Mouse (Mus musculus) forebrain, embryonic 13.5 days (tissue): Measurements from ENCODE around the gene Duox1. TPM values are rescaled to one million over a fixed set of nuclear protein-coding genes. Genes with fewer than 3 reads are reported as not detected.
"Not testable (repeated sequence)": the region's sequence is repeated elsewhere in the genome, so short reads cannot be mapped to it uniquely, and the experiment has no call there.

Experiments used
- ATAC-seq: fragments of 200-750 bp; cut with Nextera tagmentation; 2 replicates; pipeline ENCODE4 v1.8.0; 2017
- H3K27ac ChIP-seq: fragments of 300-500 bp; sonication (generic); 2 replicates; pipeline ENCODE4 v1.5.1; 2015; ENCODE audit warnings: inconsistent platforms, mild to moderate bottlenecking, moderate library complexity
- H3K27me3 ChIP-seq: fragments of 300-500 bp; sonication (generic); 2 replicates; pipeline ENCODE4 v1.6.1; 2015; ENCODE audit warnings: mild to moderate bottlenecking, inconsistent platforms
- H3K36me3 ChIP-seq: fragments of 300-500 bp; sonication (generic); 2 replicates; pipeline ENCODE4 v1.6.1; 2015; ENCODE audit warnings: mild to moderate bottlenecking, inconsistent platforms; ENCODE audit not compliant: poor library complexity, severe bottlenecking
- H3K4me1 ChIP-seq: fragments of 300-500 bp; sonication (generic); 2 replicates; pipeline ENCODE4 v1.6.1; 2015; ENCODE audit warnings: inconsistent platforms
- H3K4me2 ChIP-seq: fragments of 300-500 bp; sonication (generic); 2 replicates; pipeline ENCODE4 v1.6.1; 2015; ENCODE audit warnings: inconsistent platforms, mild to moderate bottlenecking, moderate library complexity
- H3K4me3 ChIP-seq: fragments of 300-500 bp; sonication (generic); 2 replicates; pipeline ENCODE4 v1.5.1; 2015; ENCODE audit warnings: mild to moderate bottlenecking, inconsistent platforms
- H3K9ac ChIP-seq: fragments of 300-500 bp; sonication (generic); 2 replicates; pipeline ENCODE4 v1.6.1; 2015; ENCODE audit warnings: mild to moderate bottlenecking, inconsistent platforms
- H3K9me3 ChIP-seq: fragments of 300-500 bp; sonication (generic); replicated peaks from 2 replicates; pipeline ENCODE4 v1.6.1; 2016; ENCODE audit warnings: inconsistent platforms
- WGBS: fragments of 180-500 bp; shearing (Covaris S2); methylation state at CpG from one replicate; pipeline ENCODE4 v1.1.7; 2015; 5-methylcytosine and 5-hydroxymethylcytosine counted together
- polyA plus RNA-seq: library from polyadenylated mRNA; unstranded; fragments of >200 nt; fragmentation: Nextera tagmentation; extraction: Ambion mirVana; gene quantifications from 2 replicates; pipeline ENCODE4 v1.2.1, GENCODE M21; 2015

Duox1 gene
- polyA plus RNA-seq, 1 experiment from 2014 or later: not detected

DNA sequence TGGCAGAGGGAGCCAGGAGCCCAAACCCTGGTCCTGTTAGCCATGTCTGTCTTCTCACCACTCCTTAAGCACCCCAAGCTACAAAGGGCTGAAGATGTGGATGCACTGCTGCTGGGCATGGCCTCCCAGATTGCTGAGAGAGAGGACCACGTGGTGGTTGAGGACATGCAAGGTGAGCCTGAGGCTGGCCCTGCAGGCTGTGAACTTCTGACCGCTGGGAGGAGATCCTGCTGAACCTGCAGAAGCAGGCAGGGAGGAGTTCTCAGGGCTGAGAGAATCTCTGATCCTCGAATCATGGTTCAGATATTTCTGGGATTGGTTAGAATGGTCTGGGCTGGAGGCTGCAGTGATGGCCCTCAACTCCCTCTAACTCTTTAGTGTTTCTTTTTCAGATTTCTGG is 8.5 kb downstream of the Duox1 start:
- no peaks in the 10 kb centered on the region for H3K4me1 ChIP-seq
- ATAC-seq: no peak
- 70% methylated on average over 3 of the region's 3 CpGs for WGBS
- H3K4me2 ChIP-seq: no peak overlapping the region
- no peak overlapping the region for H3K4me3 ChIP-seq
- no peaks in the 10 kb centered on the region for H3K36me3 ChIP-seq
- no peak overlapping the region for H3K9ac ChIP-seq
- H3K27ac ChIP-seq: no peak overlapping the region
- H3K9me3 ChIP-seq: no peaks in the 10 kb centered on the region
- H3K27me3 ChIP-seq: peaks cover 3% of the 10 kb centered on the region; the same call in 1 of the 2 replicates

- Histone ChIP-seq H3K4me1 (no peaks in the 10 kb centered on the region), H3K36me3 (no peaks in the 10 kb centered on the region), H3K4me3 (no peak overlapping the region), H3K9ac (no peak overlapping the region), H3K4me2 (no peak overlapping the region), H3K27me3 (no peaks in the 10 kb centered on the region), H3K27ac (no peak overlapping the region), H3K9me3 (no peaks in the 10 kb centered on the region)
- WGBS: 80% methylated on average over 3 of the region's 3 CpGs
- ATAC-seq: no peak
Measured at GRCm38 (mm10) chr2:122324586-122324985, 9.1 kb downstream of the Duox1 start.

DNA sequence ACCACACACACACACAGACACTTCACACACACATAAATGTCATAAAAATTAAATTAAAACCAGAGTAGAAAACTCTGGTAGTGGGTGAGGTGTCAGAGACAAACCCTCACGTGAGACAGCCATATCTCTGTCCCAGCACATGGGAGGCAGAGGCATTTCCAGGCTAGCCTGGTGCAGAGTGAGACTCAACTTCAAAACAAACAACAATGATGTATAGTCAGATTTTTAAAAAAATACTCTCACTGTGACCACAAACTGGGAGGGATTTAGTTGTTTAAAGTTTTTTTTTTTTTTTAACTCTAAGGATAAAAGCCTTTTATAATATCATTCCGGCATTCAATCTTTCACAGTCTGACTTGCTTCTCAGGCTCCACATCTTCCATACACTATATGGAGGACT is 9.9 kb downstream of the Duox1 start:
- H3K9me3 ChIP-seq: no peaks in the 10 kb centered on the region
- H3K9ac ChIP-seq: no peak overlapping the region
- H3K4me1 ChIP-seq: no peaks in the 10 kb centered on the region
- 70% methylated on average over 2 of the region's 2 CpGs for WGBS
- no peaks in the 10 kb centered on the region for H3K36me3 ChIP-seq
- no peaks in the 10 kb centered on the region for H3K27me3 ChIP-seq
- no peak overlapping the region for H3K4me3 ChIP-seq
- no peak for ATAC-seq
- no peak overlapping the region for H3K4me2 ChIP-seq
- no peak overlapping the region for H3K27ac ChIP-seq

DNA sequence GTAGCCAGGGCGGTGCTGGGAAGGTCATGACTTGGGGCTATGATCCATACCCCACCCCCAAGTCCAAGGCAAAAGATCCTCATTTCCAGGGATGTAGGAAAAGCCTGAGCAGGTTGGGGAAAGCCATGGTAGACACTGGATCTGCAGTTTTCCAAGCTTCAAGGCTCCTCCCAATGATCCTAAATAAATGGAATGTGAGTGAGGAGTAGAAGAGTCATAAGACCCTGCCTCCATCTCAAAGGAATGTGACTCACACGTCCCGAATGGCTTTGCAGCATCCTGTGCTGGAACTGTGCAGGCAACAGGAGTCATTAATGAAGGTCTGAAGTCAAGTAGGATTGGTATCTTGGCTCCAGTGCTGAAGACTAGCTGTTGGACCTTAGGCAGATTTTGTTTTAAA is 12.5 kb downstream of the Duox1 start:
- Histone ChIP-seq H3K9ac (no peak overlapping the region), H3K27ac (no peak overlapping the region), H3K4me3 (no peak overlapping the region), H3K36me3 (no peaks in the 10 kb centered on the region), H3K4me1 (no peaks in the 10 kb centered on the region), H3K27me3 (no peaks in the 10 kb centered on the region), H3K9me3 (no peaks in the 10 kb centered on the region), H3K4me2 (no peak overlapping the region)
- ATAC-seq: no peak
- WGBS: 71% methylated on average over 3 of the region's 3 CpGs

DNA sequence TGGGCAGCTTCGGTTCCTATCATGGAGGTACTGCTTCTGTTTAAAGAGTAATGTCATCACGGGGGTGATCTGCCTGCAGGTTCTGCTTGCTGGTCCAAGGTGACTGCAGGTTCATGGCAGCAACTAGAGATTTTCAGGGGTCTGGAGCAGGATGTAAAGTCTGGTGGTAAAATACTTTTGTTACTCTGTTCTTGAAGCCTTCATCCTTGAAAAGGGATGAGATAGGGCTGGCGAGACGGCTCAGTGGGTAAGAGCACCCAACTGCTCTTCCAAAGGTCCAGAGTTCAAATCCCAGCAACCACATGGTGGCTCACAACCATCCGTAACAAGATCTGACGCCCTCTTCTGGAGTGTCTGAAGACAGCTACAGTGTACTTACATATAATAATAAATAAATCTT is 14.8 kb downstream of the Duox1 start:
- not testable (repeated sequence) for H3K4me1 ChIP-seq, H3K4me3 ChIP-seq, H3K4me2 ChIP-seq, H3K9ac ChIP-seq, H3K27me3 ChIP-seq, H3K27ac ChIP-seq, ATAC-seq, H3K9me3 ChIP-seq, H3K36me3 ChIP-seq
- 87% methylated on average over 6 of the region's 6 CpGs for WGBS

- H3K27ac ChIP-seq: no peak overlapping the region
- ATAC-seq: no peak
- no peaks in the 10 kb centered on the region for H3K36me3 ChIP-seq
- no peaks in the 10 kb centered on the region for H3K4me1 ChIP-seq
- no peaks in the 10 kb centered on the region for H3K9me3 ChIP-seq
- H3K27me3 ChIP-seq: no peaks in the 10 kb centered on the region
- no peak overlapping the region for H3K4me3 ChIP-seq
- 85% methylated on average over 3 of the region's 3 CpGs for WGBS
- H3K4me2 ChIP-seq: no peak overlapping the region
- no peak overlapping the region for H3K9ac ChIP-seq
Measured at GRCm38 (mm10) chr2:122332222-122332621, 16.8 kb downstream of the Duox1 start.

- H3K4me2 ChIP-seq: no peak overlapping the region
- no peak overlapping the region for H3K27ac ChIP-seq
- H3K9me3 ChIP-seq: no peaks in the 10 kb centered on the region
- H3K36me3 ChIP-seq: no peaks in the 10 kb centered on the region
- WGBS: 70% methylated on average over 3 of the region's 3 CpGs
- H3K4me3 ChIP-seq: no peak overlapping the region
- H3K27me3 ChIP-seq: 0 out of 2 replicates have a peak, but pooled peaks cover 3% of the 10 kb centered on the region
- no peak for ATAC-seq
- H3K9ac ChIP-seq: no peak overlapping the region
- H3K4me1 ChIP-seq: no peaks in the 10 kb centered on the region
Measured at GRCm38 (mm10) chr2:122334170-122334569, 18.7 kb downstream of the Duox1 start.

DNA sequence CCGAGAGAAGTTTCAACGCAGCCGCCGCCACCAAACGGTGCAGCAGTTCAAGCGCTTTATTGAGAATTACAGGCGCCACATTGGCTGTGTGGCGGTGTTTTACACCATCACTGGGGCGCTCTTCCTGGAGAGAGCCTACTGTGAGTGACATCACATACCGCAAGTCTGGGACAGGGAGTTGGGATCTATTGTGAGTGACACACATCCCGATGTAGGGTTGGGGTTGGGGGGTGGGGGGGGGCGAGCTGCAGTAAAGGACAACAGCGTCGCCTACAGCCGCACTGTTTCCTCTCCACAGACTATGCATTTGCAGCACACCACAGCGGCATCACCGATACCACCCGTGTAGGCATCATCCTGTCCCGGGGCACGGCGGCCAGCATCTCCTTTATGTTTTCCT is 21.8 kb downstream of the Duox1 start:
- H3K9me3 ChIP-seq: no peaks in the 10 kb centered on the region
- H3K9ac ChIP-seq: no peak overlapping the region
- 0 out of 2 replicates have a peak, but pooled peaks cover 3% of the 10 kb centered on the region for H3K27me3 ChIP-seq
- peak; percentile 38; the same call in 1 of the 2 replicates for ATAC-seq
- no peaks in the 10 kb centered on the region for H3K4me1 ChIP-seq
- H3K36me3 ChIP-seq: no peaks in the 10 kb centered on the region
- WGBS: 70% methylated on average over 21 of the region's 21 CpGs
- peak overlapping the region; percentile 32 for H3K4me2 ChIP-seq
- H3K27ac ChIP-seq: no peak overlapping the region
- H3K4me3 ChIP-seq: peak overlapping the region; percentile 9; the same call in 1 of the 2 replicates

DNA sequence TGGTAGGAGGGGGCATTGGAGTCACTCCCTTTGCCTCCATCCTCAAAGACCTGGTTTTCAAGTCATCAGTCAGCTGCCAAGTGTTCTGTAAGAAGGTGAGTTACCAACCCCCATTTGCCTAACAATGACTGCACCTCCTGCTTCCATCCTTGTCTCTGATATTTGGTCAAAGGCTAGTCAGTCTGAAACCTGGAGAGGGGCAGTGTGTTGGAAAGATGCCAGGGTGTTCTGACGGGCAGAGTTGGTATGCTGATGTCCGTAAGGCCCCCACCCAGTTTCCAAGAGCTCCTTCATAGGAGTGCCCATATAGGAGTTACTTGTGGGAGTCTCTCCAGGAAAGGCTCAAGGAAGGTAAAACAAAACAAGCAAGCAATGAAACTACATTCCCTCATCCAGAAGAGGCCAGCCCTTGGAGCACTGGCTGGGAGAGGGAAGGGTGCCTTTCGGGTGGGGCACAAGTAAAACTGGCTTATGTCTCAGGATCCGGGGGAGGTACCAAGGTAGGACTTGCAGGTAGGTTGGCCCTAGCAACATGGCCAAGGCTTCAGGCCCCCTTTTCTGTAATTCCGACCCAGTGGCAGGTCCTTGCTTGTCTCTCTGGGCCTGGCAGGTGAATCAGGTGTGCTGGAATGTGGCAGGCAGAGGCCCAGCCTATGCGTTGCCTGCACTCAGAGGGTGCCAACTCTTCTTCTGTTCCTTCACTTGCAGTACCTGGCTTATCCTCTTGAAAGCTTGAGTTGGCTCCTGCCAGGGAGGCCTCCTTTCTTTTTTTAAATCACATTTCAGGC is 29.8 kb downstream of the Duox1 start:
- WGBS: 82% methylated on average over 6 of the region's 6 CpGs
- Histone ChIP-seq H3K9ac (no peak overlapping the region), H3K9me3 (no peaks in the 10 kb centered on the region), H3K4me3 (no peak overlapping the region), H3K4me1 (peaks cover 22% of the 10 kb centered on the region), H3K36me3 (no peaks in the 10 kb centered on the region), H3K4me2 (no peak overlapping the region), H3K27me3 (peaks cover 5% of the 10 kb centered on the region; the same call in 1 of the 2 replicates), H3K27ac (no peak overlapping the region)
- ATAC-seq: no peak

DNA sequence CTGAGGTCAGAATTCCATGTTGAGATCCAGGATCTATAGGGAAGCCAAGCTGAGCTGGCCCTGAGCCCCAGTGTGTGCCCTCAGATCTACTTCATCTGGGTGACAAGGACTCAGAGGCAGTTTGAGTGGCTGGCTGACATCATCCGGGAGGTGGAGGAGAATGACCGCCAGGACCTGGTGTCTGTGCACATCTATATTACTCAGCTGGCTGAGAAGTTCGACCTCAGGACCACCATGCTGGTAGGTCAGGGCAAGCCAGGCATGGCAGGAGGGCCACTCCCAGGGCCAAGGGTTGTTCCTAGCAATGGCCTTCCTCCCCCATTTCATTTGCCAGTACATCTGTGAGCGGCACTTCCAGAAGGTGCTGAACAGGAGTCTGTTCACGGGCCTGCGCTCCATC is 30.7 kb downstream of the Duox1 start:
- H3K36me3 ChIP-seq, H3K27me3 ChIP-seq, H3K9ac ChIP-seq, H3K27ac ChIP-seq, H3K4me2 ChIP-seq, H3K4me3 ChIP-seq, H3K9me3 ChIP-seq, ATAC-seq: not testable (repeated sequence)
- peaks cover 31% of the 10 kb centered on the region for H3K4me1 ChIP-seq
- 94% methylated on average over 6 of the region's 6 CpGs for WGBS

DNA sequence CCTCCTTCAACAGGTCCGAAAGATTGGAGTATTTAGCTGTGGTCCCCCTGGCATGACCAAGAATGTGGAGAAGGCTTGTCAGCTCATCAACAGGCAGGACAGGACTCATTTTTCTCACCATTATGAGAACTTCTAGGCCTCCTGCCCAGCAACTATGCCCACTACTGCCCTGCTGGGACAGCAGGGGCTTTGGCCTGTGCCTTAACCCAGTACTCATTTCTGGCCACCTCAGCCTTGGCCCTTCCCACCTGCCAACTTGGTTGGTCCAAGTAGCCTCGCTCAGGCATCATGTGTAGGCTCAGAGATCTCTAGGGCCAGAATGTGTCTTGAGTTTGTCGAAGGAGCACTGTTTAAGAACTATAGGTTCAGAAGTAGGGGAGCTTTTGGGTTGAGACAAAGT is 31.8 kb downstream of the Duox1 start:
- Histone ChIP-seq H3K9ac (no peak overlapping the region), H3K4me2 (no peak overlapping the region), H3K4me1 (peaks cover 42% of the 10 kb centered on the region), H3K9me3 (no peaks in the 10 kb centered on the region), H3K4me3 (no peak overlapping the region), H3K27ac (no peak overlapping the region), H3K36me3 (no peaks in the 10 kb centered on the region), H3K27me3 (peaks cover 5% of the 10 kb centered on the region; the same call in 1 of the 2 replicates)
- no peak for ATAC-seq
- 93% methylated on average over 3 of the region's 3 CpGs for WGBS

DNA sequence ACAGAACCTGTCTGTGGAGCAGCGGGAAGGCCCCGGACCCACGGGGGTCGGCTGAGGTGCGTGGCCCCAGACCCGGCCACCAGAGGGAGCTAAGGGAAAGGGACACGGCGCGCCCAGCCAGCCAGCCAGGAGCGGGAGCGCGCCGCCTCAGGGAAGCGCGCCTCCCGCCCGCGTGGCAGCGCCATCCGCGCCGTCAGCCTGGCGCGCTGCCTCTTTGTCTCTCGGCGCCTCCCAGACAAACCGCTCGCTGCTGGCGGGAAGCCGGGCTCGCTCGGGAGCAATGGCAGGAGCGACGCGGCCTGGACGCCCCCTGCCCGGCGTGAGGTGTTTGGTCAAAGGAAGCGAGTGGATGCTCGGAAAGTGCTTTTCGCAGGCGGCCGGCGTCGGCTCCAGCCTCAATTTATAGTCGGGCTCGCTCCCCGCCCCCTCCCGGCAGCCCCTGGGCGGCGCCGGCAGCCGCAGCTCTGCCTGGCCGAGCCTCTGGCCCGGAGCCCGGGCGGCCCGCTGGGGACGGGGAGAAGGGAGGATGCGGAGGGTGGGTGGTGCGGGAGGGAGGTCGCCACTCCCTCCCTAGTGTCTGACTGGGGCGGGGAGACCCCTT is 33.2 kb downstream of the Duox1 start:
- Histone ChIP-seq H3K27ac (peak overlapping the region; percentile 99), H3K36me3 (peaks cover 3% of the 10 kb centered on the region; the same call in 1 of the 2 replicates), H3K27me3 (peaks cover 13% of the 10 kb centered on the region), H3K4me1 (peaks cover 56% of the 10 kb centered on the region), H3K9ac (peak overlapping the region; percentile 90), H3K4me3 (peak overlapping the region; percentile 50), H3K4me2 (peak overlapping the region; percentile 73), H3K9me3 (no peaks in the 10 kb centered on the region)
- WGBS: under 1% methylated on average over 57 of the region's 63 CpGs
- peak; percentile 80 for ATAC-seq
